Mouse (Mus musculus) inflammation-experienced regulatory T-cells, adult 16 weeks (primary cell): ENCODE measurements around the gene R3hdm2. TPM values are rescaled to one million over a fixed set of nuclear protein-coding genes. Genes with fewer than 3 reads are reported as not detected.

Source experiments
- polyA plus RNA-seq: library from polyadenylated mRNA; unstranded; fragments of 100-300 nt; shearing (Covaris generic); gene quantifications from one replicate; pipeline ENCODE4 v1.2.1, GENCODE M21; 2017

R3hdm2 gene
- polyA plus RNA-seq, result 15.8 TPM

GRCm38 (mm10) chr10:127380251-127380691 is at the start of gene R3hdm2:
R3hdm2 (plus strand) TSS chr10:127380327.

GRCm38 (mm10) chr10:127341891-127342639 is 38.1 kb upstream of the R3hdm2 start, which contains the start of gene Gli1:
Gli1 (minus strand) TSS chr10:127341974.

GRCm38 (mm10) chr10:127353909-127354895 is 25.9 kb upstream of the R3hdm2 start, which contains the start of gene Inhbe:
Inhbe (minus strand) TSS chr10:127354411.

GRCm38 (mm10) chr10:127369834-127370820 is 10.0 kb upstream of the R3hdm2 start, which contains the start of gene Inhbc:
Inhbc (minus strand) TSS chr10:127370431.

GRCm38 (mm10) chr10:127500894-127501893 is 121.1 kb downstream of the R3hdm2 start, which contains the start of gene Stac3:
Stac3 (plus strand) TSS chr10:127501686.

GRCm38 (mm10) chr10:127514764-127515163 is 134.6 kb downstream of the R3hdm2 start, which contains the start of gene Ndufa4l2:
Ndufa4l2 (plus strand) TSS chr10:127514967.

GRCm38 (mm10) chr10:127522088-127522581 is 142.0 kb downstream of the R3hdm2 start, which contains the start of gene Shmt2:
Shmt2 (minus strand) TSS chr10:127522444.

GRCm38 (mm10) chr10:127534036-127534928 is 154.2 kb downstream of the R3hdm2 start, which contains the start of gene Nxph4:
Nxph4 (minus strand) TSS chr10:127534559.

Other genes with a start within 250 kb of the R3hdm2 start
- gene B4galnt1, start 215.1 kb upstream of the R3hdm2 start, polyA plus RNA-seq, result 632 TPM
- 6.5 TPM for gene Slc26a10, start 199.7 kb upstream of the R3hdm2 start, polyA plus RNA-seq
- 0.32 TPM for gene Arhgef25, start 190.2 kb upstream of the R3hdm2 start, polyA plus RNA-seq
- 141 TPM for gene Dtx3, start 184.6 kb upstream of the R3hdm2 start, polyA plus RNA-seq
- gene Pip4k2c, start 168.7 kb upstream of the R3hdm2 start, polyA plus RNA-seq, result 43.4 TPM
- 0.33 TPM for gene Kif5a, start 117.0 kb upstream of the R3hdm2 start, polyA plus RNA-seq
- gene Dctn2, start 114.0 kb upstream of the R3hdm2 start, polyA plus RNA-seq, result 131 TPM
- 8.4 TPM for gene Mbd6, start 91.3 kb upstream of the R3hdm2 start, polyA plus RNA-seq
- gene Mars, start 68.5 kb upstream of the R3hdm2 start, polyA plus RNA-seq, result 81.4 TPM
- 164 TPM for gene Arhgap9, start 58.4 kb upstream of the R3hdm2 start, polyA plus RNA-seq
- gene Gli1, start 38.4 kb upstream of the R3hdm2 start, polyA plus RNA-seq, result 0.38 TPM
- gene Inhbe, start 25.9 kb upstream of the R3hdm2 start, polyA plus RNA-seq, result not detected
- not detected for gene Inhbc, start 9.9 kb upstream of the R3hdm2 start, polyA plus RNA-seq
- gene Stac3, start 121.4 kb downstream of the R3hdm2 start, polyA plus RNA-seq, result 0.87 TPM
- gene Ndufa4l2, start 134.6 kb downstream of the R3hdm2 start, polyA plus RNA-seq, result not detected
- 106 TPM for gene Shmt2, start 142.1 kb downstream of the R3hdm2 start, polyA plus RNA-seq
- gene Nxph4, start 154.2 kb downstream of the R3hdm2 start, polyA plus RNA-seq, result not detected
- 1.8 TPM for gene Lrp1, start 240.8 kb downstream of the R3hdm2 start, polyA plus RNA-seq